Mouse (Mus musculus) hindbrain, embryonic 13.5 days (tissue): ENCODE results near the gene Fah. TPM values are rescaled to one million over a fixed set of nuclear protein-coding genes. Genes with fewer than 3 reads are reported as not detected.

Experiments used
- ATAC-seq: fragments of 200-750 bp; cut with Nextera tagmentation; 2 replicates; pipeline ENCODE4 v1.8.0; 2017; ENCODE audit warnings: moderate TSS enrichment; ENCODE audit not compliant: low FRiP score
- H3K27ac ChIP-seq: fragments of 300-500 bp; sonication (generic); 2 replicates; pipeline ENCODE4 v1.5.1; 2015; ENCODE audit warnings: inconsistent platforms, mild to moderate bottlenecking, moderate library complexity
- H3K27me3 ChIP-seq: fragments of 300-500 bp; sonication (generic); 2 replicates; pipeline ENCODE4 v1.6.1; 2015; ENCODE audit warnings: mild to moderate bottlenecking, inconsistent platforms
- H3K36me3 ChIP-seq: fragments of 300-500 bp; sonication (generic); 2 replicates; pipeline ENCODE4 v1.6.1; 2015; ENCODE audit warnings: mild to moderate bottlenecking, inconsistent platforms
- H3K4me1 ChIP-seq: fragments of 300-500 bp; sonication (generic); replicated peaks from 2 replicates; pipeline ENCODE4 v1.6.1; 2015; ENCODE audit warnings: inconsistent platforms
- H3K4me2 ChIP-seq: fragments of 300-500 bp; sonication (generic); 2 replicates; pipeline ENCODE4 v1.6.1; 2015; ENCODE audit warnings: inconsistent platforms, mild to moderate bottlenecking, moderate library complexity
- H3K4me3 ChIP-seq: fragments of 300-500 bp; sonication (generic); 2 replicates; pipeline ENCODE4 v1.5.1; 2015; ENCODE audit warnings: mild to moderate bottlenecking, inconsistent platforms
- H3K9ac ChIP-seq: fragments of 300-500 bp; sonication (generic); 2 replicates; pipeline ENCODE4 v1.6.1; 2015; ENCODE audit warnings: mild to moderate bottlenecking, inconsistent platforms
- H3K9me3 ChIP-seq: fragments of 300-500 bp; sonication (generic); 2 replicates; pipeline ENCODE4 v1.6.1; 2016; ENCODE audit warnings: inconsistent platforms
- WGBS: fragments of 180-500 bp; shearing (Covaris S2); methylation state at CpG from one replicate; pipeline ENCODE4 v1.1.7; 2015; 5-methylcytosine and 5-hydroxymethylcytosine counted together
- polyA plus RNA-seq: library from polyadenylated mRNA; unstranded; fragments of >200 nt; fragmentation: Nextera tagmentation; extraction: Ambion mirVana; gene quantifications from 2 replicates; pipeline ENCODE4 v1.2.1, GENCODE M21; 2015

The Fah gene
- polyA plus RNA-seq, 1 experiment from 2014 or later: 5.3 TPM

GRCm38 (mm10) chr7:84618951-84619350, 12.4 kb upstream of the Fah start:
- no peaks in the 10 kb centered on the region for H3K4me1 ChIP-seq
- no peaks in the 10 kb centered on the region for H3K27me3 ChIP-seq
- H3K36me3 ChIP-seq: peaks cover 30% of the 10 kb centered on the region
- H3K27ac ChIP-seq: no peak overlapping the region
- 93% methylated on average over 2 of the region's 2 CpGs for WGBS
- ATAC-seq: no peak
- H3K4me2 ChIP-seq: no peak overlapping the region
- no peak overlapping the region for H3K9ac ChIP-seq
- no peaks in the 10 kb centered on the region for H3K9me3 ChIP-seq
- H3K4me3 ChIP-seq: no peak overlapping the region

- peaks cover 13% of the 10 kb centered on the region for H3K36me3 ChIP-seq
- H3K4me1 ChIP-seq: no peaks in the 10 kb centered on the region
- ATAC-seq: no peak
- H3K27ac ChIP-seq: no peak overlapping the region
- no peak overlapping the region for H3K9ac ChIP-seq
- H3K27me3 ChIP-seq: no peaks in the 10 kb centered on the region
- no peak overlapping the region for H3K4me3 ChIP-seq
- H3K4me2 ChIP-seq: no peak overlapping the region
- WGBS: 91% methylated on average over 4 of the region's 4 CpGs
- H3K9me3 ChIP-seq: no peaks in the 10 kb centered on the region
Measured at GRCm38 (mm10) chr7:84612445-84612844, 5.9 kb upstream of the Fah start.

GRCm38 (mm10) chr7:84611609-84612008, 5.1 kb upstream of the Fah start:
- WGBS: 89% methylated on average over 1 of the region's 1 CpGs
- no peak overlapping the region for H3K27ac ChIP-seq
- ATAC-seq: no peak
- H3K4me1 ChIP-seq: no peaks in the 10 kb centered on the region
- no peaks in the 10 kb centered on the region for H3K27me3 ChIP-seq
- no peaks in the 10 kb centered on the region for H3K9me3 ChIP-seq
- peaks cover 8% of the 10 kb centered on the region for H3K36me3 ChIP-seq
- H3K4me3 ChIP-seq: no peak overlapping the region
- no peak overlapping the region for H3K9ac ChIP-seq
- no peak overlapping the region for H3K4me2 ChIP-seq

GRCm38 (mm10) chr7:84605704-84606292, 724 bp downstream of the Fah start:
- H3K27ac ChIP-seq: no peak overlapping the region
- no peaks in the 10 kb centered on the region for H3K36me3 ChIP-seq
- under 1% methylated on average over 36 of the region's 36 CpGs for WGBS
- no peaks in the 10 kb centered on the region for H3K9me3 ChIP-seq
- H3K27me3 ChIP-seq: 0 out of 2 replicates have a peak, but pooled peaks cover 4% of the 10 kb centered on the region
- H3K4me2 ChIP-seq: peak overlapping the region; percentile 96
- peak overlapping the region; percentile 56 for H3K4me3 ChIP-seq
- peaks cover 15% of the 10 kb centered on the region for H3K4me1 ChIP-seq
- peak overlapping the region; percentile 78 for H3K9ac ChIP-seq
- ATAC-seq: peak; percentile 91

GRCm38 (mm10) chr7:84605033-84605687, 1.4 kb downstream of the Fah start:
- Histone ChIP-seq H3K27ac (no peak overlapping the region), H3K9ac (peak overlapping the region; percentile 78), H3K27me3 (0 out of 2 replicates have a peak, but pooled peaks cover 4% of the 10 kb centered on the region), H3K4me1 (peaks cover 15% of the 10 kb centered on the region), H3K9me3 (no peaks in the 10 kb centered on the region), H3K4me3 (peak overlapping the region; percentile 56), H3K36me3 (no peaks in the 10 kb centered on the region), H3K4me2 (peak overlapping the region; percentile 96)
- 9% methylated on average over 19 of the region's 19 CpGs for WGBS
- peak; percentile 66 for ATAC-seq

- Histone ChIP-seq H3K27me3 (0 out of 2 replicates have a peak, but pooled peaks cover 4% of the 10 kb centered on the region), H3K36me3 (no peaks in the 10 kb centered on the region), H3K9ac (no peak overlapping the region), H3K4me2 (no peak overlapping the region), H3K4me3 (no peak overlapping the region), H3K27ac (no peak overlapping the region), H3K9me3 (no peaks in the 10 kb centered on the region), H3K4me1 (peaks cover 15% of the 10 kb centered on the region)
- ATAC-seq: no peak
- 79% methylated on average over 3 of the region's 3 CpGs for WGBS
Measured at GRCm38 (mm10) chr7:84604501-84604900, 2.0 kb downstream of the Fah start.

GRCm38 (mm10) chr7:84601331-84601730, 5.2 kb downstream of the Fah start:
- H3K4me3 ChIP-seq: no peak overlapping the region
- no peak overlapping the region for H3K9ac ChIP-seq
- ATAC-seq: no peak
- H3K9me3 ChIP-seq: no peaks in the 10 kb centered on the region
- no peak overlapping the region for H3K4me2 ChIP-seq
- H3K36me3 ChIP-seq: no peaks in the 10 kb centered on the region
- H3K27ac ChIP-seq: no peak overlapping the region
- H3K4me1 ChIP-seq: peaks cover 15% of the 10 kb centered on the region
- 96% methylated on average over 3 of the region's 3 CpGs for WGBS
- H3K27me3 ChIP-seq: 0 out of 2 replicates have a peak, but pooled peaks cover 4% of the 10 kb centered on the region

- H3K27ac ChIP-seq: no peak overlapping the region
- 96% methylated on average over 2 of the region's 2 CpGs for WGBS
- H3K36me3 ChIP-seq: no peaks in the 10 kb centered on the region
- H3K9ac ChIP-seq: no peak overlapping the region
- no peak for ATAC-seq
- no peak overlapping the region for H3K4me3 ChIP-seq
- no peaks in the 10 kb centered on the region for H3K9me3 ChIP-seq
- H3K4me2 ChIP-seq: no peak overlapping the region
- peaks cover 13% of the 10 kb centered on the region for H3K4me1 ChIP-seq
- 0 out of 2 replicates have a peak, but pooled peaks cover 4% of the 10 kb centered on the region for H3K27me3 ChIP-seq
Measured at GRCm38 (mm10) chr7:84600631-84601030, 5.9 kb downstream of the Fah start.

GRCm38 (mm10) chr7:84596633-84597032, 9.9 kb downstream of the Fah start:
- Histone ChIP-seq H3K4me2 (no peak overlapping the region), H3K4me3 (no peak overlapping the region), H3K4me1 (no peaks in the 10 kb centered on the region), H3K9me3 (no peaks in the 10 kb centered on the region), H3K27ac (no peak overlapping the region), H3K27me3 (no peaks in the 10 kb centered on the region), H3K9ac (no peak overlapping the region), H3K36me3 (no peaks in the 10 kb centered on the region)
- no peak for ATAC-seq
- WGBS: 88% methylated on average over 3 of the region's 3 CpGs

- Histone ChIP-seq H3K9me3 (no peaks in the 10 kb centered on the region), H3K9ac (no peak overlapping the region), H3K4me3 (no peak overlapping the region), H3K4me2 (no peak overlapping the region), H3K27me3 (no peaks in the 10 kb centered on the region), H3K4me1 (no peaks in the 10 kb centered on the region), H3K27ac (no peak overlapping the region), H3K36me3 (no peaks in the 10 kb centered on the region)
- 90% methylated on average over 3 of the region's 3 CpGs for WGBS
- ATAC-seq: no peak
Measured at GRCm38 (mm10) chr7:84596002-84596401, 10.5 kb downstream of the Fah start.

GRCm38 (mm10) chr7:84594917-84595303, 11.6 kb downstream of the Fah start:
- Histone ChIP-seq H3K36me3 (no peaks in the 10 kb centered on the region), H3K27ac (no peak overlapping the region), H3K9ac (no peak overlapping the region), H3K4me2 (no peak overlapping the region), H3K4me1 (no peaks in the 10 kb centered on the region), H3K27me3 (no peaks in the 10 kb centered on the region), H3K9me3 (no peaks in the 10 kb centered on the region), H3K4me3 (no peak overlapping the region)
- no peak for ATAC-seq

GRCm38 (mm10) chr7:84594087-84594916, 12.2 kb downstream of the Fah start:
- Histone ChIP-seq H3K4me2 (no peak overlapping the region), H3K4me3 (no peak overlapping the region), H3K9me3 (no peaks in the 10 kb centered on the region), H3K27ac (no peak overlapping the region), H3K36me3 (no peaks in the 10 kb centered on the region), H3K4me1 (no peaks in the 10 kb centered on the region), H3K27me3 (no peaks in the 10 kb centered on the region), H3K9ac (no peak overlapping the region)
- 49% methylated on average over 8 of the region's 8 CpGs for WGBS
- peak; percentile 83 for ATAC-seq
